Mouse (Mus musculus) heart, adult 2 months (tissue): ENCODE data around the gene Cd300ld3.

Source experiments
- CTCF ChIP-seq: fragments of 200-600 bp; IDR thresholded peaks from 2 replicates; pipeline ENCODE4 v1.8.1; 2022; ENCODE audit warnings: antibody characterized with exemption, mild to moderate bottlenecking, moderate library complexity
- POLR2A ChIP-seq: fragments of 200-500 bp; IDR thresholded peaks from 2 replicates; pipeline ENCODE4 v1.6.1; 2011; ENCODE audit warnings: mild to moderate bottlenecking, low read depth, low read length, control low read depth; ENCODE audit not compliant: insufficient read depth

DNA sequence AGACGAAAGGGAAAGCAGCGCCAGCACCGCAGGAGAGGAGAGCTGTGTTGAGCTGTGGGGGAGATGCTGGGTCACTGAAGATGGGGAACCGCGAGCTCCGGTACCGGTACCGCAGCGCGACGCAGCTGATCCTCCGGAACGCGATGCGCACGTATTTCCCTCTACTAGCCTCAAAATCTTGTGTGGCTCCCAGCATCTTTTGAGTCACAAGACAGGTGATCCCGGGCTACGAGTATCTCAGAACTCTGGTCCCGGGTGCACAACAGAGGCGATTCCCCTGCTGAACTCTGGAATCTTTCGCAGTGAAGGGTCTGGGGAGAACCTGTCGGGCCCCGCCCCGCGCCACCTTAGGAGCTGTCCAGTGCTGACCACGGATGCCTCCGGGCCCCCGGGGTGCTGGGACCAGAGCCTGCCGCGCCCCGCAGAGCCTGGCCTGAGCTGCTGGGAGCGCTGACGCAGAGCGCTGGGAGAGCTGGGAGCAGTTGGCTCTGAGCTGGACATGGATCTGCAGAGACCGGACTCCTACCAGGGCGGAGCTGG, 43.2 kb upstream of the Cd300ld3 start, which contains the start of gene Rab37:
- no peak for TF ChIP-seq CTCF
- no peak for TF ChIP-seq POLR2A
